Mouse (Mus musculus): ENCODE results near the gene Dgke.

DNA sequence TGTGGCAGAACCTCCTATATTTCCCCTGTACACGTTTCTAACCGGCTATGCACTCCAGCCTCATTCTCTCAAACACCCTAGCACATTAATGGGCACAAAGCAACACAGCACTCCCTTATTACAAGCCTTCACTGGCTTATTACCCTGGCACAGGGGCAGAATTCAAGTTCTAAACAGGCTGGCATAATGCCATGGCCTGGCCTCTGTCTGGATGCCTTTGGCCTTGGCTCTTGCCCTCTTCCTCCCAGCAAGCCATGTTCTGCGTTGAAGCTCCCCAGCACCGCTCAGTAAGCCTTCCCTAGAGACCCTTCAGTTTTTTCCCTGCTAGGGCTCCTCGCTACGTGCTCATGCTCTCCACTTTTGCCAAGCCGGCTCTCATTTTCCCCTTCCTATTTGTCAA lies 23.6 kb downstream of the Dgke start:
- TF ChIP-seq CTCF (IDR thresholded peaks at IDR 0.05): no peak
- TF ChIP-seq EP300 (IDR thresholded peaks at IDR 0.05): no peak
